Mouse (Mus musculus): Measurements from ENCODE around the gene Ttyh3. TPM values are rescaled to one million over a fixed set of nuclear protein-coding genes. Genes with fewer than 3 reads are reported as not detected.

Ttyh3 gene
- total RNA-seq, 1 experiment: 18.6 TPM

DNA sequence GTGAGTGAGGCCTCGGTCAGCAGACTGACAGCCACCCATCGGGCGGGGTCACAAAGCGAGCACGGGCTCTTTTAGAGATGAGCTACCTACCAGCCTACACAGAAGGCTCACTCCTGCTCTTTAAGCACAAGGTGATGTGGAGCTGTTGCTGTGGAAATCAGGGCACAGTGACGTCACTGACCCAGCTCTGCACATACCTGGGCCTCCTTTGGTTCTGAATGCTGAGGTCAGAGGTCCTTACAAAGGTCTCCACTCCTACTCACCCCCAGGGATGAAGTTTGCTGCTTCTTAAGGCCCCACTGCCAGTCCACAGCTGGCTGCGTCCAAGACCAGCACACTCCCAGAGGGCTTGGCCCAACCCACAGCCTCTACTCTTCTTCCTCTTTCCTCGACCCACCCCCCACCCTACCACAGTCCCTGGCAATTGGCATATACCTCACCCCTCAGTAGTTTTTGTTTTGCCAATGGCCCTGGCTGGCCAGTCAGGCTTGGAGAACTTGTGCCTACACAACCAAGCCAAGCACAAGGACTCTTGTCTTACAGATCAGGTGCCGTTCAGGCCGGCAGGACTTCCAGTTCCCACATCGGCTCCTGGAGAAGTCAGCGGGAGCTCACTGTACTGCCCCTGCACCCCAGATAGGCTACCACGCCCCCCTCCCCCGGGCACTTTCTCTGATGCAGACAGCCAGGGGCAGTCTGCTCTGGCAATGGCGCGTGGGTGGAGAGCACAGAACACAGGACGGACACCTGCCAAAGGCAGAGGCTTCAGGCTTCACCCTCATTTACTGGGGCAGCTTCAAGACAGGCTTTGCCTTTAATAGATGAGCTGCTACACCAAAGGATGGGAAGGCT is 14.1 kb upstream of the Ttyh3 start:
- Histone ChIP-seq H3K4me1 (ENCODE audit: control insufficient read depth in 2 of 2, insufficient read depth in 2 of 2, low read length in 2 of 2, poor library complexity in 1 of 2) (peaks cover 0 to 15% of the 10 kb centered on the region in 2 experiments; a peak in 2 of 4 replicates), H3K4me3 (ENCODE audit: insufficient read depth in 1 of 2, low read depth in 1 of 2, low read length in 2 of 2, poor library complexity in 1 of 2, severe bottlenecking in 1 of 2) (peak overlapping the region in 1 of 2 experiments; percentile 1; a peak in 1 of 4 replicates), H3K36me3 (ENCODE audit: control insufficient read depth, insufficient read depth, low read length, poor library complexity, severe bottlenecking) (no peaks in the 10 kb centered on the region; the same call in 1 of the 2 replicates), H3K9ac (ENCODE audit: insufficient read depth, low read depth, low read length, poor library complexity, severe bottlenecking) (no peak overlapping the region), H3K27ac (ENCODE audit: insufficient read depth, low read depth, low read length, poor library complexity, severe bottlenecking) (no peak overlapping the region), H3K9me3 (ENCODE audit: control insufficient read depth, insufficient read depth, low read depth, low read length) (no peaks in the 10 kb centered on the region)
- no peak for TF ChIP-seq ZC3H11A (IDR thresholded peaks at IDR 0.05; ENCODE audit: borderline replicate concordance, low read depth, low read length)
- no peak for TF ChIP-seq ZNF384 (IDR thresholded peaks at IDR 0.05; ENCODE audit: low read depth, low read length)
- no peak for TF ChIP-seq MAFK (IDR thresholded peaks at IDR 0.05; ENCODE audit: insufficient read depth, low read depth, low read length)
- TF ChIP-seq HCFC1 (IDR thresholded peaks at IDR 0.05; ENCODE audit: borderline replicate concordance, insufficient read depth, low read length): no peak
- no peak for DNase-seq (ENCODE audit: low read depth, low spot score)
- in situ Hi-C loops (cut with MboI; ENCODE audit: low sequenced_read_pairs in 2 of 2, unreplicated experiment in 2 of 2): no loop called here

DNA sequence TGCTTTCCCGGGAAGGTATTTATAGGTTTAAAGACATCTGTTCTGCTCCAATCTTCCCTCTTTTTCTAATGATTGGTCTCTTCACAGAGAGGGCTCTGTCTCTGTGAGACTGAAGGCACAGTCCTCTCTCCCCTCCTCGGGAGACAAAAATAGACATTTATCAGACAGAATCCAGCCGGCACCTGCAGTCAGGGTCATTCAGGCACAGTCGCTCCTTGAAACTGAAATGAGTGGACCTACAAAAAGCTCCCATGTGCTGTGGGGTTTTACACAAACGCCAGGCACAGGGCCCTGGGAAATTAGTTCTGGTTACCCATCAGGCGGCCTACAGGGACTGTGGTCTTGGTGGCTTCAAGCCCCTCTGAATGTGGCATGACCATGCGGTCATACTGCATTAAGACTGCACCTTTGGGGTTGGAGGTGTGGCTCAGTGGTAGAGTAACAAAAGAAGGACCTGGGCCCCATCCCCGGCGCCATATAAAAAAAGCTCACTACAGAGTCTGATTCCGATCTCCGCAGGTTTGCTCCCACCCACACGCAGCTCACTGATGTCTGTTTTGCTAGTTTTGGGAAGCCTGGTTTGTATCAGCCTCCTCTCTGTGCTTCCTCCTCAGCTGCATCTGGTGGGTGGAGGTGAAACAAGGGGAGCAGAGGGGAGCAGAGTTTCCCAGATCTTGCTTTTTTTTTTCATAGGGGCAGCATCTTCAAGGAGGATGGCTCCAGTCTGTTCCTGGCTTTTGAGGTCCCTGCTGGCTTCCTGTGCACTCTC is 13.2 kb upstream of the Ttyh3 start:
- H3K27ac ChIP-seq (ENCODE audit: insufficient read depth, low read depth, low read length, poor library complexity, severe bottlenecking): no peak overlapping the region

DNA sequence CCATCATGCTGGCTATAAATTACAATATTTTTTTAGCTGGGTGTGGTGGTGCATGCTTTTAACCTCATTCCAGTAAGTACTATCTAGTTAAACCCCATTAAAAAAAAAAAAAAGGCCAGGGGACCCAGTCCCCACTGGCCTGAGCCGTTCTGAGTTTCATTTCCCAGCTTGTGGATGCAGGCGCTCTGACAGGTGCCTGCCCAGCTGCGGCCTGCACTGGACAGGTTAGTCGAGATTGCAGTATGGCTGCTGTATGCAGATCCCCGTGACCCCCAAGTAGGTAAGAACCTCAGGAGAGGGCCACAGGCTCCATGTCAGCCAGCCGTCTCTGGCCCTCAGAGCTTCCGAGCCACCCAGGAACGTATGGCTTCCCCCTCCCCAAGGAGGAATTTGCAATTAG is 12.6 kb upstream of the Ttyh3 start:
- no peaks in the 10 kb centered on the region for H3K36me3 ChIP-seq (ENCODE audit: control insufficient read depth, insufficient read depth, low read length, poor library complexity, severe bottlenecking)
- TF ChIP-seq ZC3H11A (IDR thresholded peaks at IDR 0.05; ENCODE audit: borderline replicate concordance, low read depth, low read length): no peak
- TF ChIP-seq CHD2 (IDR thresholded peaks at IDR 0.05; ENCODE audit: low read depth, low read length): no peak
- TF ChIP-seq HCFC1 (IDR thresholded peaks at IDR 0.05; ENCODE audit: borderline replicate concordance, insufficient read depth, low read length): no peak
- TF ChIP-seq MAFK (IDR thresholded peaks at IDR 0.05; ENCODE audit: insufficient read depth, low read depth, low read length): no peak
- TF ChIP-seq ZNF384 (IDR thresholded peaks at IDR 0.05; ENCODE audit: low read depth, low read length): no peak
- DNase-seq (ENCODE audit: low read depth, low spot score): no peak
- in situ Hi-C loops (cut with MboI; ENCODE audit: low sequenced_read_pairs in 2 of 2, unreplicated experiment in 2 of 2): no loop called here
- no peak overlapping the region for H3K4me3 ChIP-seq (ENCODE audit: insufficient read depth in 1 of 2, low read depth in 1 of 2, low read length in 2 of 2, poor library complexity in 1 of 2, severe bottlenecking in 1 of 2)
- H3K27ac ChIP-seq (ENCODE audit: insufficient read depth, low read depth, low read length, poor library complexity, severe bottlenecking): no peak overlapping the region
- H3K4me1 ChIP-seq (ENCODE audit: control insufficient read depth in 2 of 2, insufficient read depth in 2 of 2, low read length in 2 of 2, poor library complexity in 1 of 2): peaks cover 0 to 15% of the 10 kb centered on the region in 2 experiments; a peak in 2 of 4 replicates
- H3K9ac ChIP-seq (ENCODE audit: insufficient read depth, low read depth, low read length, poor library complexity, severe bottlenecking): no peak overlapping the region
- no peaks in the 10 kb centered on the region for H3K9me3 ChIP-seq (ENCODE audit: control insufficient read depth, insufficient read depth, low read depth, low read length)

More for the DNA sequence above, 13.2 kb upstream of the Ttyh3 start:
- no peaks in the 10 kb centered on the region; the same call in 1 of the 2 replicates for H3K36me3 ChIP-seq (ENCODE audit: control insufficient read depth, insufficient read depth, low read length, poor library complexity, severe bottlenecking)
- H3K4me3 ChIP-seq (ENCODE audit: insufficient read depth in 1 of 2, low read depth in 1 of 2, low read length in 2 of 2, poor library complexity in 1 of 2, severe bottlenecking in 1 of 2): peak overlapping the region in 1 of 2 experiments; percentile 7; a peak in 1 of 4 replicates
- no peak overlapping the region for H3K9ac ChIP-seq (ENCODE audit: insufficient read depth, low read depth, low read length, poor library complexity, severe bottlenecking)
- in situ Hi-C loops (cut with MboI; ENCODE audit: low sequenced_read_pairs in 2 of 2, unreplicated experiment in 2 of 2): no loop called here
- no peak for DNase-seq (ENCODE audit: low read depth, low spot score)
- TF ChIP-seq HCFC1 (IDR thresholded peaks at IDR 0.05; ENCODE audit: borderline replicate concordance, insufficient read depth, low read length): no peak
- TF ChIP-seq ZC3H11A (IDR thresholded peaks at IDR 0.05; ENCODE audit: borderline replicate concordance, low read depth, low read length): no peak
- no peak for TF ChIP-seq CHD2 (IDR thresholded peaks at IDR 0.05; ENCODE audit: low read depth, low read length)
- no peak for TF ChIP-seq ZNF384 (IDR thresholded peaks at IDR 0.05; ENCODE audit: low read depth, low read length)
- TF ChIP-seq MAFK (IDR thresholded peaks at IDR 0.05; ENCODE audit: insufficient read depth, low read depth, low read length): no peak
- H3K4me1 ChIP-seq (ENCODE audit: control insufficient read depth in 2 of 2, insufficient read depth in 2 of 2, low read length in 2 of 2, poor library complexity in 1 of 2): peaks cover 0 to 15% of the 10 kb centered on the region in 2 experiments; a peak in 2 of 4 replicates
- no peaks in the 10 kb centered on the region for H3K9me3 ChIP-seq (ENCODE audit: control insufficient read depth, insufficient read depth, low read depth, low read length)

DNA sequence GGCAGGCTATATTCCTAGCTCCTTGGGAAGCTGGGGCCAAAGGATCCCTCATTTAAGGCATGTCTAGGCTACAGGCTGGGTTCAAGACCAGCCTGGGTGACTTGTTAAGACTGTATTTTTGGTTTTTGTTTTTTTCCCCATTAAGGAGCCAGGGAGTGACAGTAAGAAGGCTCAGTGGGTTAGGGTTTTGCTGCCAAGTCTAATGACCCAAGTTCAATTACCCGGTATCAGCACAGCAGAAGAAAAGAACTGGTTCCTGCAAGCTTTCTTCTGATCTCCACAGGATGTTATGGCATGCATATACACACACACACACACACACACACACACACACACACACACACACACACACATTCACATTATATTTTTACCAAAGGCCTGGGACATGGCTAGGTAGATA is 11.6 kb upstream of the Ttyh3 start:
- H3K9ac ChIP-seq (ENCODE audit: insufficient read depth, low read depth, low read length, poor library complexity, severe bottlenecking): no peak overlapping the region
- H3K4me1 ChIP-seq (ENCODE audit: control insufficient read depth in 2 of 2, insufficient read depth in 2 of 2, low read length in 2 of 2, poor library complexity in 1 of 2): peaks cover 0 to 15% of the 10 kb centered on the region in 2 experiments; a peak in 2 of 4 replicates
- H3K36me3 ChIP-seq (ENCODE audit: control insufficient read depth, insufficient read depth, low read length, poor library complexity, severe bottlenecking): no peaks in the 10 kb centered on the region
- in situ Hi-C loops (cut with MboI; ENCODE audit: low sequenced_read_pairs in 2 of 2, unreplicated experiment in 2 of 2): no loop called here
- H3K4me3 ChIP-seq (ENCODE audit: insufficient read depth in 1 of 2, low read depth in 1 of 2, low read length in 2 of 2, poor library complexity in 1 of 2, severe bottlenecking in 1 of 2): no peak overlapping the region
- TF ChIP-seq CHD2 (IDR thresholded peaks at IDR 0.05; ENCODE audit: low read depth, low read length) (no peak), HCFC1 (IDR thresholded peaks at IDR 0.05; ENCODE audit: borderline replicate concordance, insufficient read depth, low read length) (no peak), ZNF384 (IDR thresholded peaks at IDR 0.05; ENCODE audit: low read depth, low read length) (no peak), MAFK (IDR thresholded peaks at IDR 0.05; ENCODE audit: insufficient read depth, low read depth, low read length) (no peak), ZC3H11A (IDR thresholded peaks at IDR 0.05; ENCODE audit: borderline replicate concordance, low read depth, low read length) (no peak)
- DNase-seq (ENCODE audit: low read depth, low spot score): no peak
- H3K9me3 ChIP-seq (ENCODE audit: control insufficient read depth, insufficient read depth, low read depth, low read length): no peaks in the 10 kb centered on the region
- no peak overlapping the region for H3K27ac ChIP-seq (ENCODE audit: insufficient read depth, low read depth, low read length, poor library complexity, severe bottlenecking)
